Mouse (Mus musculus) stomach, embryonic 14.5 days (tissue): ENCODE measurements around the gene Zfp790. TPM values are rescaled to one million over a fixed set of nuclear protein-coding genes. Genes with fewer than 3 reads are reported as not detected.

Experiments used
- ATAC-seq: fragments of 200-750 bp; cut with Nextera tagmentation; 2 replicates; pipeline ENCODE4 v1.8.0; 2017; ENCODE audit warnings: low read depth, moderate TSS enrichment; ENCODE audit not compliant: insufficient number of reproducible peaks, insufficient read depth, low FRiP score
- H3K27ac ChIP-seq: fragments of 300-500 bp; sonication (generic); 2 replicates; pipeline ENCODE4 v1.5.1; 2014; ENCODE audit warnings: mild to moderate bottlenecking, low read length, moderate library complexity, mixed read lengths
- H3K27me3 ChIP-seq: fragments of 300-500 bp; sonication (generic); 2 replicates; pipeline ENCODE4 v1.6.1; 2014; ENCODE audit warnings: low read length, control low read depth, mixed read lengths; ENCODE audit not compliant: control insufficient read depth, insufficient read depth
- H3K36me3 ChIP-seq: fragments of 300-500 bp; sonication (generic); 2 replicates; pipeline ENCODE4 v1.6.1; 2014; ENCODE audit warnings: mild to moderate bottlenecking, control low read depth, low read length, moderate library complexity, mixed read lengths; ENCODE audit not compliant: control insufficient read depth, insufficient read depth
- H3K4me1 ChIP-seq: fragments of 300-500 bp; sonication (generic); 2 replicates; pipeline ENCODE4 v1.6.1; 2014; ENCODE audit warnings: low read length, control low read depth, mixed read lengths; ENCODE audit not compliant: control insufficient read depth, insufficient read depth
- H3K4me2 ChIP-seq: fragments of 300-500 bp; sonication (generic); replicated peaks from 2 replicates; pipeline ENCODE4 v1.6.1; 2014; ENCODE audit warnings: low read depth, low read length, control low read depth
- H3K4me3 ChIP-seq: fragments of 300-500 bp; sonication (generic); 2 replicates; pipeline ENCODE4 v1.5.1; 2014; ENCODE audit warnings: low read depth, low read length, control low read depth
- H3K9ac ChIP-seq: fragments of 300-500 bp; sonication (generic); replicated peaks from 2 replicates; pipeline ENCODE4 v1.6.1; 2014; ENCODE audit warnings: low read depth, mild to moderate bottlenecking, control low read depth, low read length, moderate library complexity, mixed read lengths
- H3K9me3 ChIP-seq: fragments of 300-500 bp; sonication (generic); 2 replicates; pipeline ENCODE4 v1.6.1; 2016; ENCODE audit warnings: low read depth, low read length, control low read depth; ENCODE audit not compliant: control insufficient read depth
- WGBS: fragments of 180-500 bp; shearing (Covaris S2); extraction: QIAGEN DNeasy Blood & Tissue Kit; methylation state at CpG from one replicate; pipeline ENCODE4 v1.1.7; 2014; 5-methylcytosine and 5-hydroxymethylcytosine counted together
- polyA plus RNA-seq: library from polyadenylated mRNA; unstranded; fragments of >200 nt; fragmentation: Nextera tagmentation; extraction: Ambion mirVana; gene quantifications from 2 replicates; pipeline ENCODE4 v1.2.1, GENCODE M21; 2014

Gene Zfp790
- polyA plus RNA-seq, 1 experiment from 2014 or later = 16.6 TPM

GRCm38 (mm10) chr7:29783871-29784551 is 31.9 kb upstream of the Zfp790 start, which contains the start of gene Zfp30:
TSS of gene Zfp30 (plus strand) at chr7:29783998.
- H3K4me2 ChIP-seq = peak within 1 kb of the TSS; percentile 71
- H3K36me3 ChIP-seq = peaks cover 13% of the 10 kb centered on the region
- H3K27me3 ChIP-seq = no peaks in the 10 kb centered on the region
- ATAC-seq = peak; percentile 97
- H3K4me1 ChIP-seq = peaks cover 8% of the 10 kb centered on the region
- no peaks in the 10 kb centered on the region for H3K9me3 ChIP-seq
- peak within 1 kb of the TSS; percentile 75 for H3K4me3 ChIP-seq
- WGBS = under 1% methylated on average over 45 of the region's 45 CpGs
- peak within 1 kb of the TSS; percentile 74 for H3K9ac ChIP-seq
- H3K27ac ChIP-seq = peak within 1 kb of the TSS; percentile 73; the same call in 1 of the 2 replicates

GRCm38 (mm10) chr7:29785023-29785422 is 30.9 kb upstream of the Zfp790 start:
- Histone ChIP-seq H3K9ac (peak overlapping the region; percentile 74; the same call in 1 of the 2 replicates), H3K27ac (no peak overlapping the region), H3K4me3 (peak overlapping the region; percentile 75), H3K36me3 (peaks cover 20% of the 10 kb centered on the region), H3K9me3 (no peaks in the 10 kb centered on the region), H3K4me2 (peak overlapping the region; percentile 71), H3K27me3 (no peaks in the 10 kb centered on the region), H3K4me1 (peaks cover 8% of the 10 kb centered on the region)
- WGBS = 51% methylated on average over 8 of the region's 8 CpGs
- ATAC-seq = no peak

GRCm38 (mm10) chr7:29785888-29786287 is 30.0 kb upstream of the Zfp790 start:
- 75% methylated on average over 5 of the region's 5 CpGs for WGBS
- no peak for ATAC-seq
- Histone ChIP-seq H3K27me3 (no peaks in the 10 kb centered on the region), H3K9ac (no peak overlapping the region; the same call in 1 of the 2 replicates), H3K4me1 (peaks cover 8% of the 10 kb centered on the region), H3K9me3 (no peaks in the 10 kb centered on the region), H3K27ac (no peak overlapping the region), H3K4me3 (peak overlapping the region; percentile 75), H3K36me3 (peaks cover 29% of the 10 kb centered on the region), H3K4me2 (peak overlapping the region; percentile 71)

GRCm38 (mm10) chr7:29792906-29793305 is 23.0 kb upstream of the Zfp790 start:
- Histone ChIP-seq H3K36me3 (peaks cover 43% of the 10 kb centered on the region), H3K27me3 (no peaks in the 10 kb centered on the region), H3K27ac (no peak overlapping the region), H3K9ac (no peak overlapping the region), H3K4me1 (no peaks in the 10 kb centered on the region), H3K4me3 (no peak overlapping the region), H3K4me2 (no peak overlapping the region), H3K9me3 (peaks cover 8% of the 10 kb centered on the region)
- WGBS = 39% methylated on average over 27 of the region's 27 CpGs
- no peak for ATAC-seq

GRCm38 (mm10) chr7:29807046-29807445 is 8.9 kb upstream of the Zfp790 start:
- no peak overlapping the region for H3K27ac ChIP-seq
- no peak overlapping the region for H3K9ac ChIP-seq
- H3K36me3 ChIP-seq = no peaks in the 10 kb centered on the region
- no peaks in the 10 kb centered on the region for H3K9me3 ChIP-seq
- no peak overlapping the region for H3K4me3 ChIP-seq
- no peak for ATAC-seq
- no peak overlapping the region for H3K4me2 ChIP-seq
- WGBS = 87% methylated on average over 5 of the region's 5 CpGs
- no peaks in the 10 kb centered on the region for H3K4me1 ChIP-seq
- H3K27me3 ChIP-seq = no peaks in the 10 kb centered on the region

DNA sequence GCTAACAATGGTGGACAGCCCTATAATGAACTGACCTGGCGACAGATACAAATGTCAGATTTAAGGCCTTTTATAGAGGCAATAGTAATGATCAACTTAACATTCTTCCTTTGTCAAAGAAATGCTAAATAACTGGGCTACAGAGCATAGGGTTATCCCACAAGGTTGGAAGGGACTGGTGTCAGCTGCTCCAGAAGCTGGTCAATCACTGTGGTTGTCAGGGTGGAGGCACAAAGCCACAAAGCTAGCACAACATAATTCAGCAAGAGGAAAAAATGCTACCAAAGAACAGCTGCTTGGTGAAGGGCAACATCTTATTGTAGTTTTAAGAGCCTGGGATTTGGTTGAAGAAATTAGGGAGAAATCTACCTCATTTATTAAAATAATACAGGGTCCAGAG is 3.7 kb upstream of the Zfp790 start:
- no peaks in the 10 kb centered on the region for H3K9me3 ChIP-seq
- no peak overlapping the region for H3K4me2 ChIP-seq
- peaks cover 10% of the 10 kb centered on the region; the same call in 1 of the 2 replicates for H3K4me1 ChIP-seq
- 88% methylated on average over 1 of the region's 1 CpGs for WGBS
- H3K27me3 ChIP-seq = no peaks in the 10 kb centered on the region
- no peak for ATAC-seq
- H3K9ac ChIP-seq = no peak overlapping the region
- H3K36me3 ChIP-seq = no peaks in the 10 kb centered on the region
- H3K27ac ChIP-seq = no peak overlapping the region
- H3K4me3 ChIP-seq = no peak overlapping the region

DNA sequence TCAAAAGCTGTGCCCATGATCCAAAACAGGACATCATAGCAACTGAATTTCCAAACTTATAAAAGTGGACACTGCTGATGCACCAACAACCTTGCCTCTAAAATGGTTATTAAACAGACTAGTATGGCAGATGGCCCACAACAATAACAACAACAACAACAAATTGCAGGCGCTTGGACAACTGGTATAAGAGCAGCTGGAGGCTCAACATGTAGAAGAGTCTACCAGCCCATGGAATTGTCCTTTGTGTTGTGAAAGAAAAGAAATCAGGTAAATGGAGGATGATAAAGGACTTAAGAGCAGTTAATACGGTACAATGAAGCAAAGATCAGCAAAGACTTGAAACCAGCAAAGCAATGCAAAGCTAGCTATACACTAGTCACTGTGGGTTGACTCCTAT is 1.5 kb upstream of the Zfp790 start:
- Histone ChIP-seq H3K4me2 (peak overlapping the region; percentile 79; the same call in 1 of the 2 replicates), H3K27me3 (no peaks in the 10 kb centered on the region), H3K9me3 (no peaks in the 10 kb centered on the region), H3K9ac (no peak overlapping the region), H3K4me3 (no peak overlapping the region), H3K4me1 (peaks cover 10% of the 10 kb centered on the region; the same call in 1 of the 2 replicates), H3K27ac (no peak overlapping the region), H3K36me3 (no peaks in the 10 kb centered on the region)
- no peak for ATAC-seq
- 93% methylated on average over 2 of the region's 2 CpGs for WGBS

DNA sequence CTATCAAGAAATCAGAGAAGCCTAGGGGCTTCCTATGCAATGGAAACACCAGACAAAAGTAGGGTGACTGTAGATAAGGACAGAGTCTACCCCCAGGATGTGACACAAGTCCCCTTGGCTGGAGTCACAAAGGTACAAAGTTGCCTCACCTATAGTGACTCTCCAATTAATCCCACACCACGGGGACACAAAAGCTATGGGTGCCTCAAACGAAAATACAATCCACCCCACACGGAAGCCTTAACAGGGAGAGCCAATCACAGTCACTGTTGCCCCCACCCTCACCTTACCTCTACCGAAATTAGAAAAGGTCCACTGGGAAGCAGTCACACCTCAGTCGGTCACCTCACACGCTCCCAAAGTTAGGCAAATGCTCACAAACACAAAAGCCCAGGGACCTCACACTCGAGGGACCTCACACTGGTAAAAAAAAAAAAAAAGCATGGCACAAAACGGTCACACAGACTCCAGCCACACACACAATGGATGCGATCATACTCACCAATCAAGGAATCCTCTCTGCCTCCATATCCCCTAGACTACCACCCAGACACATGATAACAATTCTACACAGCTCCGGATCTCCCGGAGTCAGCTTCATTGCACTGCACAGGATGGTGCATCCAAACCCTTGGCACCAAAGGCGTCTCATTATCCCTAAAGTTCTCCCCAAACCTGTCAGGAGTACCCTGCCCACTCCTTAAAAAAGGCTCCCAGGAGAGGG is 691 bp upstream of the Zfp790 start:
- H3K27ac ChIP-seq = peak overlapping the region; percentile 52
- peak overlapping the region; percentile 57 for H3K4me3 ChIP-seq
- peak overlapping the region; percentile 79 for H3K4me2 ChIP-seq
- peaks cover 10% of the 10 kb centered on the region; the same call in 1 of the 2 replicates for H3K4me1 ChIP-seq
- no peaks in the 10 kb centered on the region for H3K27me3 ChIP-seq
- ATAC-seq = peak; percentile 29; the same call in 1 of the 2 replicates
- H3K36me3 ChIP-seq = no peaks in the 10 kb centered on the region
- H3K9me3 ChIP-seq = no peaks in the 10 kb centered on the region
- H3K9ac ChIP-seq = peak overlapping the region; percentile 49
- 3% methylated on average over 12 of the region's 12 CpGs for WGBS
